Mouse (Mus musculus): ENCODE measurements around the gene Mnat1. TPM values are rescaled to one million over a fixed set of nuclear protein-coding genes. Genes with fewer than 3 reads are reported as not detected.
A peak's percentile ranks its signal among the peaks of the same experiment; 100 is the strongest.

Mnat1 gene
- total RNA-seq, 2 experiments from 2014 or later = 16.4 to 20.4 TPM

DNA sequence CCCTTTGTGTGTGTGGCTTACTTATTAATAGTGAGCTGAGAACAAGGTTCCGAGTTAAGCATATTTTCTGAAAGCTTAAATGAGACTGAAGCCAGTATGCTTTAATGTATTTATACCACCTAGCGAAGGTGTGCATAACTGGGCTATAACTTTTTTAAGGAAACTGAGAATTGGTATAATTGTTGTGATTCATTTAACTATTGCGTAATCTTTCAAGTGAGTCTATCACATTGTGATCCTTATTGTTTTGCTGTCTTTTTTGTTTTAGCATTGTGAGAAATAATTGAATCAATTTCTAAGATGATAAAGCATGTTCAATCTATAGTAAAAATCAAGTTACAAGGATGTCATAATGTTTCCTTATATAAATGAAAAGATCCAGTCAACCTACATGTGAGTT, 104.9 kb downstream of the Mnat1 start:
- DNase-seq (ENCODE audit: low spot score in 2 of 2) = no peak

DNA sequence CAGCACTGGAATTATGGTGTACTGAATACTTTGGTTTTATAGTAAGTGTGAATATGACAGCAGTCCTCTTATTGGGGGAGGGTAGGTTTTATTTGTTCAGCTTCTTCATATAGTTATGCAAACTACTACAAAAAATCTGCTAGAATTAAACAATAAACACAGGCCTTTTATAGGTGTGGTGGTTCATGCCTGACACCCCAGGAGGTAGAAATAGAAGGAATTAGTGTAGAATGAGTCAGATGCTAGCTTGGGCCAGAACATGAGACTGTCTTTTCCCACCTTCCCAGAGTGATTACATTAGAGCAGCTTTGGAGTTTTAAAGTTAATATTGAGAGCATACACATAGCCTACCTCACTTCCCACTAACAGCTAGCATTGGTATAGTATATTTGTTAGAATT, 106.7 kb downstream of the Mnat1 start:
- DNase-seq (ENCODE audit: low spot score in 2 of 2) = no peak

DNA sequence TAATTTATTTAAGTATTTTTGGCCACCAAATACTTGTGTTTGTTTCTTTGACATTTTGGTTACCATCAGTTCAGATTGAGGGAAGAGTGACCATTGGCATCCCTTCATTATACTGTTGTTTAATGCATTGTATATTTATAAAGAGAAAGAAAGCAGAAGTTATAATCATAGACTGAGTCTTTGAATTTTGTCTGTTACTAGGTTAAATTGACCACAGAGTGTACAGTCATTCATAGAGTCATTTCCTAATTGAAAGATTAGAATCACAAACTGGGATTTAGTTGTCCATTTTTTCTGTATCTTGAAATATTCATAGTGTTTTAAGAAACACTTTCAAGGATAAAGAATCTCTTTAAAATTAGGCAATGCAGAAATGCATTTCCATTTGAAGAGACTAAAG, 108.0 kb downstream of the Mnat1 start:
- DNase-seq (ENCODE audit: low spot score in 2 of 2) = no peak

DNA sequence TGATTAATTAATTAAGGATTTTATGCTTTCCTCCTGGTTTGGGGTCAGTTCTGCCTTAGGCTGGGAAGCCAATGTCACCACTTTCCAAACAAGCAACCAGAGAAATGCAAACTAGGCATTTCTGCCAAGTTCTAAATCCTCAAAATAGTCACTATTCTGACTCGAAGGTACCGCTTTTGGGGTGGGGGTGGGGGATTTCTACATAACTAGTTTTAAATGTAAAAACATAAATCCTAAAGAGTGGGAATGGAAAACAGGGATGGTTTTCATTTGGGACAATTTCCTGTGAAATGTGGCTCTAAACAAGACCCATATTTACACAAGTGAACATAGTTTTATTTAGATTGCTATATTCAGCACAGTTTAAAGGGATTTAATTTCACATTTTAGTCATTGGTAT, 109.1 kb downstream of the Mnat1 start:
- DNase-seq (ENCODE audit: low spot score in 2 of 2) = no peak

DNA sequence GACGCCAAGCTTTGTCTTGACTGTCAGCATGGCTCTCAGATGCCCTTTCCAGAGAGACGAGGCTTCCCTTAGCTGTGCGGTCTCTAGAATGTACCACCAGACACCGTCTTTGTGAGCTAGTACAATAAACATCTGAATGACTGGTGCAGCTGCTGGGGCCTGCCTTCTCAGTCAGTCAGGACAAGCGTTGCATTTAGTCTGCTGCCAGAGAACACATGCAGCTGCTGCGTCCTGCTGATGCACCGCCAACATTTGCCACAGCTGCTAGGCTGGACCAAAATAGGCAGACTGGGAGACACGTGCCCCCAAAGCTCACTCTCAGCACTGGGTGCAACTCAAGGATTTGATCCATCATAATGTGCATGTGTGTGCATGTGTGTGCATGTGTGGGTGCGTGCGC, 118.4 kb downstream of the Mnat1 start:
- DNase-seq (ENCODE audit: low spot score in 2 of 2) = peak; percentile 30 to 44

DNA sequence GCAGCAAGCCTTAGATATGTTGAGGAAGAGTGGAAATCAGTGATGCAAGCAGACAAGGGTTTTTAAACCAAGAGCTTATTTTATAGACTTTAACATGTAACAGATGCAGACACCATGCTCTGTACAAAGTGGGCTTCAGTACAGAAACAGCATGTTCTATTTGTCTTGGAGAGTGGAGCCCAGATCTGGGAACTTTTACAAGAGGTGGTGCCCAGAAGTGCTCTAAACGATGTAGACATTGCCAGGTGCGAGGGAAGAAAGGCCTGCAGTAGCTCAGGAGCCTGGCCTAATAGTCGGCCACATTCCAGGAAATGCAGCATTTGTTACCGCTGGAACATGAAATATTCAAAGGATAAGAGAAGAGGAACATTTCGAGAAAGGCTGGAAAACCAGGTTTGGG, 122.2 kb downstream of the Mnat1 start:
- DNase-seq (ENCODE audit: low spot score in 2 of 2) = no peak

DNA sequence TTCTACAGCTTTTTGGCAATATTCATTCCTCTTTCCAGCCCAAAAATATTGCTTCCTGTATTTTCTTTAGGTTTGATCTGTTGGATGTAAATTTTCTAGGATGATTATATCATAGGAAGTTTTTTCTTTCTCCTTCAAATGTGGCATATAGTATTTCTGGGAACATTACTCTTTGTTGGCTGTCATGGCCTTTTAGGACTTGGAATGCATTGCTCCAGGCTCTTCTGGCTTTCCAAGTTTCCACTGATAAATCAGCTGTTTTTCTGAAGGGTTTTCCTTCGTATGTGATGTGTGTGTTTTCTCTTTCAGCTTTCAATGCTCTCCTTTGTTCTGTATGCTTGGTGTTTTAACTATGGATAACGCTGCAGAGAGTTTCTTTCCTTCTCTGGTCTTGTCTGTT, 131.5 kb downstream of the Mnat1 start:
- no peak for DNase-seq (ENCODE audit: low spot score in 2 of 2)

DNA sequence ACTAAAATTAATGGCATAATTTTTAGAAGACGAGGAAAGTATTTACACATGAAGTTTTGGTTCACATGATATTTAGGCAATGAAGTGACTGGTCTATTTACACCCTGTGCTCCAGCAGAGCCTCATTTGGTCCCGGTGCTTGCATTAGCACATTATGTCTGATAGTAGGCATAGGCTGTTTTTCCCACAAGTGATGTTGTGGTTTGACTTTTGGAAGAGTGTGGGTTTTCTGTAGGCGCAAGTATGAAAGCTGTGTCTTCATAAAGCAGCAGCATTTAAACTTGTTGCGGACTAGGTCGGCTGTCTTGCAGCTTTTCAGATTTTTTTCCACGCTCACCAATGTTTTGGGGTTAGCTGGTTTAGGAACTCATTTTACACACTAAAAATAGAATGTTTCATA, 135.8 kb downstream of the Mnat1 start:
- DNase-seq (ENCODE audit: low spot score in 2 of 2) = no peak

DNA sequence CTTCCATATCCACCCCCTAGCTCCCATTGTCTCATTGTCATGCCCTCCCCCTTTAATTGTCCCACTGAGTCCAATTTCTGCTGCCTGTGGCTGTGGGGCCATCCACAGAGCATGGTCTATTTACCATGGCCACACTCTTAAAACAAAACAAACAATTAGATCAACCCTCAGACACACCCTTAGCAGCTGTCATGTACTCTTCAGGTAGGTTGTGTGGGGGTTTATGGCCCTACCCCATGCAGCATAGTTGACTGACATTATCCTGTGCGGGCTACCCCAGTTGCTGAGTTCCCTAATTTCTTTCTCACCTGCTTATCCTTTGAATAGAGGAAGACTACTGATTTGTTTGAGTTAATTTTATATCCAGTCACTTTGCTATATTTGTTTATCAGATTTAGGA, 136.8 kb downstream of the Mnat1 start:
- DNase-seq (ENCODE audit: low spot score in 2 of 2) = no peak

DNA sequence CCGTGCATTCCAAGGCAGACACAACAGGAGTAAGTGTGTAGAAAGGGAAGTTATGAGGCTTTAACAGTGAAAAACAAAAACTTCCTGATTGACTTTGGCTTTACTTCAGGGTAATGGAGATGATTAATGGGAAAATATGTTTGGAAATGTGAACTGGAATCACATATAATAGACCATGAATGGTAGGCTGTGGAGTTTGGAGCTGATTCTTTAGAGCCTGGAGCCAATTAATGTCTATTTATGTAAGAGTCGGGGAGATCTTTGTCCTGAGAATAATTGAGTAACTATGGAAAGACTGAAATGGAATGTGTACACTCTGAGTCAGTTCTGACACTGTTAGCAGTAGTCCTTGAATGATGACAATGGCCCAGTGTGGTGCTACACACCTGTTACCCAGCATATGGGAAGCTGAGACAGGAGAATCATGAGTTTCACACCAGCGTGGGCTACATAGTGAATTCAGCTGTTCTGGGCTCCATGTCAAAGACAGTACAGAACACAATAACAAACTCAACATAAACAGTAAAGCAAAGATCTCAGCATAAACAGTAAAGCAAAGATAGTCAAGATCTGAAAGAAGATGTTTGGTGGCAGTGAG, 142.0 kb downstream of the Mnat1 start:
- no peak for DNase-seq (ENCODE audit: low spot score in 2 of 2)

DNA sequence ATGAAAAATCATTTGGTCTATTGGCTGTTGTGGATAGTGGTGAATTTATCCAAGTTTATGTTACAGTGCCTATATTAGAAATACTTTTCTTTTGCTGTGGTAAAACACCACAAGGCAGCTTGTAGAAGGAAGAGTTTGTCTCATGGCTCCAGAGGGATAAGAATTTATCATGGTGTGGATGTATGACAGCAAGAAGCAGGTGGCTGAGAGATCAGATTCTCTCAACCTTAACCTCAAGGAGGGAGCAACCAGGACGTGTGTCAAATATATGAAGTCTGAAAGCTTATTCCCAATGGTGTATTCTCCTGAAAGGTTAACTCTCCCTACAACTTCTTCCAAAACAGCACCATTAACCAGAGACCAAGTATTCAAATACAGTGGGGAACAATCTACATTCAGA, 143.1 kb downstream of the Mnat1 start:
- no peak for DNase-seq (ENCODE audit: low spot score in 2 of 2)

DNA sequence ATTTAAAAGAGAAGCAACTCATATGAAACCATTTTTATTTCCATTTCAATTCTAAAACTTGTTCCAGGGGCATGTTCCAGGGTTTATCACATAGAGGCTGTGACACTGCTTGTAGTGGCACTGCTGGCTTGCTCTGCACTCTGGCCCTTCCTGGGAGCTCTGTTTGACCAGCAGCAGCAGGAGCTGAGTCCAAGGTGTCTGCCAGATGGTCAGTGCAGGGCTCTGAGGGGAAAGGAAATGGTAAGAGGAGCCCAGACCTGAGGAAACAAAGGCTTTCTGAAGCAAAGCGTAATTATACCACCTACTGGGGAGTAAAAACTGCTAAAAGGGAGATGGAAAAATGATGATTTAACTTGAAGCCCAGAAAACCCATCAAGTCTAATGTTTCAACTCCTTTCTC, 145.0 kb downstream of the Mnat1 start:
- DNase-seq (ENCODE audit: low spot score in 2 of 2) = no peak

DNA sequence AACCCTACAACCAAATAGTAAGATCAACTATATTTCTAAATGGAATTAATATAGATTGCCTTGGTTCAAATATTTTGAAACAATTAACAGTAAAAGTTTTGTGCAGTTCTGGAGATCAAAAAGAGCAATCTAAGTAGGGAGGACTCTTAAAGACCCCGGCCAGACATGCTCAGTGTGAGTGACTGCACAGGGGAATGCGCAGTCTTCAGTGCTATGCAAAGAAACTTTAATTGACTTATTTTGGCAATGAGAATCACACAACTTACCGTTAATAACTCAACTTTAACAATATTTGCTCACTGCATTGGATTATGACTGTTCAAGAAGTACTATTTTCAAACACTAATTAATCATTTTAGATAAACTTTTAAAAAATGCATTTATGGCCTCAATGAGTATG, 146.0 kb downstream of the Mnat1 start:
- no peak for DNase-seq (ENCODE audit: low spot score in 2 of 2)

DNA sequence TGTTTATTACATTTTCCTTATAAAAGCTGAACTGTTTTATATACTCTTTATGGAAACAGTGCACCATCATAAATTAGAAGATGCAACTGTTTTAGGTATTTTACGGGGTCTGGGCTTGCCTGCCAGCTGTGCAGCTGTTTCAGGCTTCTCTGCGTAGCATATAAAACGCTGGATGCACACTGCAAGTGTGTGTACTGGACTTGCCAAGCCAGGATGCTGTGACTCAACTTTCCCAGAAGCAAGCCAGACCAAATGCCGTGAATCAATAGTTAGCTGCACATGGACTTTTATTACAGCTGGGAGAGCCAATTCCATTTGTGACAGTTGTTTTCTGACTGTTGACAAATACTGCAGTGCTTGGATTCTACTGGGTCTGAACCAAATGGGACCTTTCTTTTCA, 146.4 kb downstream of the Mnat1 start:
- no peak for DNase-seq (ENCODE audit: low spot score in 2 of 2)

DNA sequence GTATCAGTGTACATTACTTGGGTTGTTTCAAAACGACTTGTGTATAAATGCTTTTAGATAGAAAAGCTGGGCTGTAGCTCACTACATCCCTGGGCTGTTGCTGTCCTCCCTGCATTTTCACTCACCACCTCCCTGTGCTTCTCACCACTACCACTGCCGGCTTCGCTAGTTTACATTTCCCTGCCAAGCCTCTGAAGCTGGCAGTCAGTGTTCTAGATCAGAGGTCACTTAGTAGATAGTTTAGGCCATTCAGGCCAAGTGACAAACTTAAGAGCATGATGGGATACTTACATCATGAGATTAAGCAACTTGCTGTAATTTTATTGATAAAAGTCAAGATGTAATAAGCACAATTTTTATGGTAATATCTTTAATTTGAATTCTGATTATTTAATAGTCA, 151.4 kb downstream of the Mnat1 start:
- no peak for DNase-seq (ENCODE audit: low spot score in 2 of 2)

DNA sequence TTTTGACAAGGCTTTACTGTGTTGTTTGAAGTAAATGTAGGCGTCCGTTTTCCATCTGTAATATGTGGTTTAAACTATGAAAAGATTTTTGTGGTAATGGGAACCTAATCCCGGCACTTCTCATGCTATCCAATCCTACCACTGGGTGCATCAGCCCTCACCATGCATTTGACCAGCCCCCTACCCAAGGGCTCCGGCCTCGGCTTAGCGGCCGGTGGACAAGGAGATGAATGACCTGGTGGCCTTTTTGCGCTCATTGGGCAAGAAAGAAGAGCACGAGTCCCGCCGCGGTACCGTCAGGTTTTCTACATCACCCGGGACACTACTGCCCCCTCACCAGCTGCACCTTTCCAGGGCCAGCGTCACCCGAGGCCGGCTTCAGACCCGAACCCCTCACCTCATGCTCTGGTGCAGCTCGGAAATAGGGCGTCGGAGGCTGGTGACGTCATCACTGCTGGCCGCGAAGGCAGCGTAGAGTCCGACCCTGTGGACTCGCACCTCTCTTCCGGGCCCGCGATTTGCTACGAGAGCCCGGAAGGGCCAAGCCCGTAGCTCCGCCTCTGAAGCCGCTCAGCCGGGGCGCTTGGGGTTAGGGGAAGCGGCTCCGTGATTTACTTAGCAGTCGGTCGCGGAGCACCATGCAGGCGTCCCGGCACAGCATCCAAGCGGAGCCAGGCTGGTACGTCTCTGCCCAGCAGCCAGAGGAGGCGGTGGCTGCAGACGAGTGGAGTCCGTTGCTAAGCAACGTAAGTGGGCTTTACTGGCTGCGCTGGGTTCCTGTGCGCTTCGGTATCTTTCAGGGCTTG, 163.0 kb downstream of the Mnat1 start, which contains the start of the genes Trmt5 and Slc38a6:
Gene Trmt5 (minus strand): TSS at position 424 of the 806 bp plus-strand sequence.
Gene Slc38a6 (plus strand): TSS at position 493 of the 806 bp plus-strand sequence.
- DNase-seq (ENCODE audit: low spot score in 2 of 2) = peak; percentile 88 to 90

DNA sequence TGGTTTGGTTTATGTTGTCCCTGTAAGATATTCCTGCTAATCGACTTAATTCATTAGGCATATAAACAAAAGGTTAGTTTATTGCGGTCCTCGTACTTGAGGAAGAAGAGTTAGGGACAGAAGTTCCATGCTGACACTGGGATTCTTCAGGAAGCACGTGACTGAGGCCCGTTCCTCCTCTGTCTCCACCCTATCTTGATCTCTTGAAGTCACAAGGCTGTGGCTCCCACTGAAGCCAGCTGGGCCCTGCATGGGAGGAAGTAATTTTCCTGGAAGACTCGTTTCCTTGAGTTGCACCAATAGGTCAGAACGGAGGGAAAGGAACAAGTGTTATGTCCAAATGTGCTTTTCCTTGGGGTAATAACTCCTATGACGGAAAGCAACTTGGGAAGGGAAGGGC, 164.1 kb downstream of the Mnat1 start:
- no peak for DNase-seq (ENCODE audit: low spot score in 2 of 2)

DNA sequence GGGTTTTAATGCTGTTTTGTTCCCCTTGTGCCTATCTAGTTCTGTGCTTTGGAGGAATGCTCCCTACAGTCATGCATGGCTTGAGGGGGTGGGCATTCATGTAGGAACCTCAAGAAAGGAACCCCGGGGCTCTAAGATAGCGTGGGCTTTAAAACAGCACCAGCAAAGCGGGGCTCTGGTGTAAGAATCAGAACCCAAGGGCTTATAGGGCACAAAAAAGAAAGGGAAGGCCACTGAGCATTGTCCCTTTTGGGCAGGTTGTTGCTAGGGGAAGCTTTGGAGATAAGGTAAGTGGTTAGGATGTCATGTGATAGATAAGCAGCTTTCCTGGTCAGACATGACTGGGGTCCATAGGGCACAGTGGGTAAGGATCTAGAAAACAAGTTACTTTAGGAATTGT, 165.1 kb downstream of the Mnat1 start:
- DNase-seq (ENCODE audit: low spot score in 2 of 2) = no peak

DNA sequence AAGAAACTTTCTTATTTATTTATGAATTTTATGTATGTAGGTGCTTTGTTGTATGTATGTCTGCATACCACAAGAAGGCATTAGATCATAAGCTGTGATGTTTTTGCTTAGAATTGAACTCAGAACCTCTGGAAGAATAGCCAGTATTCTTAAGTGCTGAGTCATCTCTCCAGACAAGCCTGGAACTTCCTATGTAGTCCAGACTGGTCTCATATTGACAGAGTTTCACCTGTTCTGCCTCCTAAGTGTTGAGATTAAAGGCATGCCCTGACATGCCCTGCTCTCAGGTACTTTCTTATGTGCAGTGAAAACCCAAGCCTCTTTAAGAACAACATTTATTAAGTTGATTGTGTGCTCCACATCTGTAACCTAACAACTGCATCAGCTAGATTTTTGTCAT, 171.4 kb downstream of the Mnat1 start:
- no peak for DNase-seq (ENCODE audit: low spot score in 2 of 2)

DNA sequence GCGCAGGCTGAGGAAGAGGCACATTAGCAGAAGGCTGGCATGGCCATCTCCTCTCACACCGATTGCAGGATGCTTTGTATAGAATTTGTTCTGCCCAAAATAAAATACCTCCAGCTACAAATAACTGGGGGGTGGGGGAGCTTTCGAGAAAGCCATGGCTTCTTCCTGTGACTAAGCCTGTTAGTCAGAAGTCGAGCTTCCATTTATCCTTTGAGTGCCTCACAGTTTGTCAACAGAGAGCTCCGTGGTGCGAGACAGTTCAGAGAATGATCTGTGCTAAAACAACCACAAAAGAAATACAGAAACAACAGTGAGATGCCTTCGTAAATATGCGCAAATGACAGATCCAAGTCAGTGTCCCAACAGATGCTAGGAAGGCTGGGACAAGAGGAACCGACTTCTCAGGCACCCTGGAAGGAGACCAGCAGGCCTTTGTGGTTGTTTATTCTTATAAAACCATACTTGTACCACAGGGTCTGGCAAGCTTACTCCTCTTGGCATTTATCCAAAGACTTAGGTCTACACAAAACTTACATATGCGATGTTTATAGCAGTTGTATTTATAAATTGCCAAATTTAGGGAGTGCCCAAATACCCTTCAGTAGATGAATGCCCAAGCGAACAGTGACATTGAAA, 172.1 kb downstream of the Mnat1 start:
- no peak for DNase-seq (ENCODE audit: low spot score in 2 of 2)

DNA sequence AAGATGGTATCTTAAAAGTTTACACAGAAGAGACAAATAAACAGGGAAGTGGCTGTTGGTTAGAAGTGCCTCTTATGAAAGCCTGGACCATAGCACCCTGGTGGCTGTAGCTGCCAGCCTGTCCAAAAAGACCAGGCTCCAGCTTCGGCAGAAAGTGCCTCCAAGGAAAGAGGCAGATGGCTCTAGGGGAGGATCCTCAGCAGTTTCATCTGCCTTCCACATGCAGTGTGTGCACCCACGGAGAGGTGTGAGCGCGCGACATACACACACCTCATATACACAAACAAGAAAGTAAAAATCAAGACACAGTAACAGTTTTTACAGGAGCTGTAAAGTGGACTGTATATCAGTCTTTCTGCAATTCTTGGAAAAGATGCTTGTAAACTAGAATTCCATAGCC, 175.1 kb downstream of the Mnat1 start:
- no peak for DNase-seq (ENCODE audit: low spot score in 2 of 2)

DNA sequence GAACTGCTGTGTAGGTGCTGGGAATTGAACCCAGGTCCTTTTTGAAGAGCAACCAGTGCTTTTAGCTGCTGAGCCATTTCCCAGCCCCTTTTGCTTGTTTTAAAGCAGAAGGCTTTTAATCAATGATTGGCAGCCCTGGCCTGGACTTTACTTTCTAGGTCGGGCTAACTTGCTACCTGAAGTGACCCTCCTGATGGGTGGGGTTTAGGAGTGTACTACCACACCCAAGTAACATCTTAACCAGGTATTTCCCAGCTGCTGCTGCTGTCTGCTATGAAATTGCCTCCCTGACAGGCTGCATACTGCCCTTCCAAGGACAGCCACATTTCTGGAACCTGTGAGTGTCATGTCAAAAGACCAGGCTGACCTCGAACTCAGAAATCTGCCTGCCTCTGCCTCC, 177.0 kb downstream of the Mnat1 start:
- DNase-seq (ENCODE audit: low spot score in 2 of 2) = no peak

DNA sequence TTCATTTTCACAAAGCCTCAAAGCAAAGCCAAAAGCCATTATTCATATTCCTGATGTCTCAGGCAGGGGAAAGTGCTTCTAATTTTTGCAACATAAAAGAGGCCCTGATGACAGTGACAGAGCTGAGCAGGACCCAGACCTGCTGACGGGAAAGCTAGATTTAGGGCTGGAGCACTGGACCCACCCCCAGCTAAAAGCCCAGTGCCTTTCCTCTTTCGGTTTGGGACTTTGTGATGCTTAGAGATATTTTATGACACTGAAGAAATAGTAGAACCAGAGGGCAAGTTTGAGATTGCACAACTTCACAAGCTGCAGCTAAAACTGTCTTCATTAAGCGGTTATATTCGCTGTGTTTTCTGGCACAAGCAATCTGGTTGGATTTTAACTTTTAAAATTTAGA, 181.1 kb downstream of the Mnat1 start:
- DNase-seq (ENCODE audit: low spot score in 2 of 2) = no peak
